Mouse (Mus musculus): ENCODE measurements around the gene Slc6a6.

DNA sequence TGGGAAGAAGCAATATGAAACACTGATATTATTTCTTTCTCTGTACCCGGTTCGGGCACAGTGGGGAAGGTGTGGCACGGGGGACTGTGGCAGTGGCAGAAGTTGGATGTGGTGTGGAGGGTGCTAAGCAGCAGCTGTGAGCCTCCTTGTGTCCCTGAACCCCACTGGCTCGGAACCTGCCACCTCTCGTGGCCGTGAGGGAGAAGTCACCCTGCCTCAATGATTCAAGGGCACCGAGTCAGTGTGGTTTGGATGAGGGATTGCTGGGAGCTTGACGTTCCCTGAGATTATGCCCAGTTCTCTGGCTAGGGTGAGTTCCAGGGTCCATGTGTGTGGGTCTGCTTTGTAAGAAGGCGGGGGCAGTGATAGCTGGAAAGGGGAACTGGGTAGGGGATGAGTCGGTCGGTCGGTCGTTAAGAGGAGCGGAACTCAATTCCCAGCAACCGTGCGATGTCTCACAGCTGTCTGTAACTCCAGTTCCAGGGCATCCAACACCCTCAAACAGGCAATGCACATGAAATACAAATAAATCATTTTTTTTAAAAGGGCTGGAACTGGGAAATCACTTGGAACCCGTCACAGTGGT lies 9.5 kb downstream of the Slc6a6 start:
- TF ChIP-seq POLR2AphosphoS2 (IDR thresholded peaks at IDR 0.05; ENCODE audit: insufficient read length, low read depth) (no peak), TCF12 (IDR thresholded peaks at IDR 0.05; ENCODE audit: insufficient read depth, poor library complexity, severe bottlenecking) (no peak), POLR2A (IDR thresholded peaks at IDR 0.05; ENCODE audit: insufficient read length, low read depth) (peak; percentile 31), E2F4 (IDR thresholded peaks at IDR 0.05; ENCODE audit: insufficient read depth) (no peak), SRF (IDR thresholded peaks at IDR 0.05; ENCODE audit: control insufficient read depth, insufficient read length, low read depth) (no peak), USF1 (IDR thresholded peaks at IDR 0.05; ENCODE audit: low read depth) (no peak), MYOD1 (IDR thresholded peaks at IDR 0.05; ENCODE audit: control insufficient read depth in 1 of 3, insufficient read length in 2 of 3, low read depth in 2 of 3) (peak in 1 of 3 experiments; percentile 8), MAX (IDR thresholded peaks at IDR 0.05; ENCODE audit: low read depth) (no peak), CEBPB (IDR thresholded peaks at IDR 0.05; ENCODE audit: insufficient read depth, poor library complexity, severe bottlenecking) (no peak), TCF3 (IDR thresholded peaks at IDR 0.05; ENCODE audit: insufficient read length, low read depth) (no peak), MYOG (IDR thresholded peaks at IDR 0.05; ENCODE audit: control insufficient read depth in 1 of 3, insufficient read depth in 1 of 3, insufficient read length in 2 of 3, low read depth in 2 of 3) (no peak)

All from myocyte (in vitro differentiated cells).